Mouse (Mus musculus) C2C12 (cell line): ENCODE results near the gene Thrap3. TPM values are rescaled to one million over a fixed set of nuclear protein-coding genes. Genes with fewer than 3 reads are reported as not detected.

Source experiments
- H3K27me3 ChIP-seq: one replicate; pipeline ENCODE4 v1.6.1; 2011; ENCODE audit not compliant: control insufficient read depth, insufficient read depth, insufficient read length
- H3K36me3 ChIP-seq: one replicate; pipeline ENCODE4 v1.6.1; 2011; ENCODE audit not compliant: control insufficient read depth, insufficient read depth
- H3K4me3 ChIP-seq: one replicate; pipeline ENCODE4 v1.5.1; 2011; ENCODE audit warnings: mild to moderate bottlenecking, control low read depth; ENCODE audit not compliant: poor library complexity, insufficient read depth, severe bottlenecking
- H3K79me2 ChIP-seq: one replicate; pipeline ENCODE4 v1.6.1; 2011; ENCODE audit not compliant: control insufficient read depth, insufficient read depth
- H3K79me3 ChIP-seq: one replicate; pipeline ENCODE4 v1.6.1; 2011; ENCODE audit warnings: low read depth, control low read depth
- H3ac ChIP-seq: one replicate; pipeline ENCODE3; 2011; ENCODE audit warnings: low read depth; ENCODE audit not compliant: control insufficient read depth, insufficient read length
- CEBPB ChIP-seq: IDR thresholded peaks from one replicate; pipeline ENCODE4 v1.6.1; 2011; ENCODE audit warnings: low read depth, mild to moderate bottlenecking, control low read depth, moderate library complexity
- CTCF ChIP-seq: IDR thresholded peaks from one replicate; pipeline ENCODE4 v1.5.1; 2011; ENCODE audit not compliant: control insufficient read depth, insufficient read depth, insufficient read length
- FOSL1 ChIP-seq: IDR thresholded peaks from one replicate; pipeline ENCODE4 v1.8.0; 2011; ENCODE audit warnings: mild to moderate bottlenecking, low read length; ENCODE audit not compliant: poor library complexity, insufficient read depth, severe bottlenecking
- MAX ChIP-seq: IDR thresholded peaks from one replicate; pipeline ENCODE4 v1.6.1; 2011; ENCODE audit warnings: mild to moderate bottlenecking, control low read depth
- MYOD1 ChIP-seq: IDR thresholded peaks from one replicate; pipeline ENCODE4 v1.6.1; 2011; ENCODE audit warnings: low read depth; ENCODE audit not compliant: control insufficient read depth, insufficient read length
- MYOG ChIP-seq: IDR thresholded peaks from one replicate; pipeline ENCODE4 v1.6.1; 2011; ENCODE audit not compliant: control insufficient read depth, insufficient read length; ENCODE audit errors: extremely low read depth
- USF1 ChIP-seq: IDR thresholded peaks from one replicate; pipeline ENCODE4 v1.6.1; 2011; ENCODE audit warnings: low read depth, mild to moderate bottlenecking, control low read depth, moderate library complexity
- polyA plus RNA-seq: library from polyadenylated mRNA; unstranded; fragments of >200 nt; fragmentation: generic; extraction: Trizol; gene quantifications from one replicate; pipeline ENCODE4 v1.2.1, GENCODE M21; 2012; ENCODE audit warnings: missing spikeins

The Thrap3 gene
- polyA plus RNA-seq, 1 experiment, result 85.7 TPM

- Histone ChIP-seq H3K27me3 (no peaks in the 10 kb centered on the region), H3K79me2 (peaks cover 73% of the 10 kb centered on the region), H3K79me3 (peaks cover 71% of the 10 kb centered on the region), H3ac (peak overlapping the region; percentile 29), H3K36me3 (peaks cover 20% of the 10 kb centered on the region), H3K4me3 (peak overlapping the region; percentile 69)
- TF ChIP-seq MYOD1, result no peak
- TF ChIP-seq FOSL1, result no peak
- TF ChIP-seq CEBPB, result no peak
- TF ChIP-seq CTCF, result no peak
- no peak for TF ChIP-seq MAX
- no peak for TF ChIP-seq MYOG
- TF ChIP-seq USF1, result no peak
These were observed 2.5 kb downstream of the Thrap3 start for GRCm38 (mm10) chr4:126200036-126200435.

- TF ChIP-seq MYOG (no peak), FOSL1 (no peak), CEBPB (no peak), MAX (no peak), MYOD1 (no peak), USF1 (no peak), CTCF (no peak)
- no peak overlapping the region for H3K4me3 ChIP-seq
These were observed 3.0 kb downstream of the Thrap3 start for GRCm38 (mm10) chr4:126199556-126199955.

DNA sequence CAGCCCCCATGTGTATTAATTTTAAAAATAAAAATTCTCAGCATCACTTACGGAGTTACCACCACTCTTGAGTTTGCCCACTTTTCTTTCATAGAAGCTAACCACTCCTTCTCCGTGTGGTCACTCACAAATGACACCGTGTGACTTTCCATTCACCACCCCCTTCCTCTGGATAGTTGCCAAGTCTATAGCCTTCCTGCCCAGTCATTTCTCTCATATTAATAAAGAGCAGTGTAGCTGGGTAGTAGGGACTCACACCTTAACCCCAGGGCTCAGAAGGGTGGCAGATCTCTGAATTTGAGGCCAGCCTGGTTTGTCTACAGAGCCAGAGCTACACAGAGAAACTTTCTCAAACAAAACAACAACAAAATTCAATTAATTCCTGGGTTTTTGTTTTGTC lies 5.1 kb downstream of the Thrap3 start:
- peaks cover 41% of the 10 kb centered on the region for H3K36me3 ChIP-seq
- no peak overlapping the region for H3ac ChIP-seq
- TF ChIP-seq MYOG (no peak), MYOD1 (no peak), CEBPB (no peak), CTCF (no peak), FOSL1 (no peak), MAX (no peak), USF1 (no peak)
- no peak overlapping the region for H3K4me3 ChIP-seq
- peaks cover 96% of the 10 kb centered on the region for H3K79me3 ChIP-seq
- no peaks in the 10 kb centered on the region for H3K27me3 ChIP-seq
- H3K79me2 ChIP-seq, result peaks cover 99% of the 10 kb centered on the region

More at GRCm38 (mm10) chr4:126199556-126199955, 3.0 kb downstream of the Thrap3 start:
- Histone ChIP-seq H3K79me2 (peaks cover 78% of the 10 kb centered on the region), H3K36me3 (peaks cover 20% of the 10 kb centered on the region), H3K27me3 (no peaks in the 10 kb centered on the region), H3K79me3 (peaks cover 76% of the 10 kb centered on the region), H3ac (no peak overlapping the region)

DNA sequence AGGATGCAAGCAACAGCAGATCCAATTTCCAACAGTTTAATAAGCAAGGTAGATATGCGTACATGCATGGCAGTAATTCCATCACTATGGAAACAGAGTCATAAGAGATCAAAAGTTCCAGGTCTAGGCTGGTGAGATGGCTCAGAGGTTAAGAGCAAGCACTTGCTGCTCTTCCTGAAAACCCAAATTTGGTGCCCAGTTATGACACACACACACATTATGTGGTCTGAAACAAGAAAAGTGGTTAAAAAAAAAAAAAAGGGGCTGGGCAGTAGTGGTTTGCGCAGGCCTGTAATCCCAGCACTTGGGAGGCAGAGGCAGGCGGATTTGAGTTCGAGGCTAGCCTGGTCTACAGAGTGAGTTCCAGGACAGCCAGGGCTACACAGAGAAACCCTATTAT lies 7.6 kb downstream of the Thrap3 start:
- H3K4me3 ChIP-seq, result no peak overlapping the region
- H3ac ChIP-seq, result no peak overlapping the region
- H3K27me3 ChIP-seq, result no peaks in the 10 kb centered on the region
- no peak for TF ChIP-seq USF1
- no peak for TF ChIP-seq MAX
- TF ChIP-seq CEBPB, result no peak
- no peak for TF ChIP-seq CTCF
- peaks cover 100% of the 10 kb centered on the region for H3K79me2 ChIP-seq
- peaks cover 98% of the 10 kb centered on the region for H3K79me3 ChIP-seq
- H3K36me3 ChIP-seq, result peaks cover 64% of the 10 kb centered on the region

- Histone ChIP-seq H3K79me3 (peaks cover 98% of the 10 kb centered on the region), H3K4me3 (no peak overlapping the region), H3K27me3 (no peaks in the 10 kb centered on the region), H3K79me2 (peaks cover 100% of the 10 kb centered on the region), H3K36me3 (peaks cover 65% of the 10 kb centered on the region), H3ac (no peak overlapping the region)
- TF ChIP-seq MAX (no peak), CTCF (no peak), MYOD1 (no peak), USF1 (no peak), CEBPB (no peak), MYOG (no peak), FOSL1 (no peak)
These were observed 8.3 kb downstream of the Thrap3 start for GRCm38 (mm10) chr4:126194216-126194615.

DNA sequence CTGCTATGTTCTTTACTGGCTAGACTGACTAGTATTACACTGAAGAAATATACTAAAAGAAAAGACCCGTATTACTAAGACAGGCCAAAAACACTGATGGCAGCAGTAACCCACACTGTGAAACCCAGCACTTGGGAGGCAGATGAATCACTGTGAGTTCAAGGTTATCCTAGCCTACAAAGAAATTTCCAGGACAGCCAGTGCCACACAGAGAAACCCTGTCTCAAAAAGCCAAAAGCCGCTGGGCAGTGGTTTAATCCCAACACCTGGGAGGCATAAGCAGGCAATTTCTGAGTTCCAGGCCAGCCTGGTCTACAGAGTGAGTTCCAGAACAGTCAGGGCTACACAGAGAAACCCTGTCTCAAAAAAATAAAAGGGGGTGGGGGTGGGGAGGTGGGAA lies 11.9 kb downstream of the Thrap3 start:
- H3ac ChIP-seq, result no peak overlapping the region
- peaks cover 100% of the 10 kb centered on the region for H3K79me2 ChIP-seq
- H3K36me3 ChIP-seq, result peaks cover 85% of the 10 kb centered on the region
- H3K4me3 ChIP-seq, result no peak overlapping the region
- no peaks in the 10 kb centered on the region for H3K27me3 ChIP-seq
- no peak for TF ChIP-seq MAX
- TF ChIP-seq CEBPB, result no peak
- TF ChIP-seq USF1, result no peak
- no peak for TF ChIP-seq FOSL1
- no peak for TF ChIP-seq MYOD1
- TF ChIP-seq MYOG, result no peak
- no peak for TF ChIP-seq CTCF
- H3K79me3 ChIP-seq, result peaks cover 98% of the 10 kb centered on the region
